In genomic region chr7:132267721-132268498, GRCm38 (mm10) we compare ENCODE assay signal across 19 mouse cellular contexts. TPM values are rescaled to one million over a fixed set of nuclear protein-coding genes. Genes with fewer than 3 reads are reported as not detected.
DNase-seq lines count a peak whose midpoint lies in the region; ATAC-seq and TF ChIP-seq lines count a peak whose summit lies in the region.
"Had no signal": no experiment of that assay in that cellular context is flagged by ENCODE, and none has a peak within 500 bp of the region (broad histone marks: within the 10 kb centered on the region; RNA-seq: fewer than 3 reads in every experiment).

No protein-coding gene starts in this region.

- TF ChIP-seq EP300 in stomach, postnatal 0 days (optimal IDR thresholded peaks at IDR 0.05) = no peak

- peaks cover 19% of the 10 kb centered on the region; the same call in 1 of the 2 replicates for H3K36me3 ChIP-seq in stomach, postnatal 0 days (ENCODE audit: control insufficient read depth, insufficient read depth, low read length)
- H3K36me3 ChIP-seq in heart, embryonic 11.5 days (ENCODE audit: control insufficient read depth, insufficient read depth, low read length) = no peaks in the 10 kb centered on the region
- peaks cover 24% of the 10 kb centered on the region; the same call in 1 of the 2 replicates for H3K36me3 ChIP-seq in forebrain, embryonic 14.5 days (ENCODE audit: control insufficient read depth, insufficient read depth, low read length)
- H3K36me3 ChIP-seq: liver, embryonic 15.5 days had no signal

- no peak overlapping the region for H3K4me2 ChIP-seq in stomach, postnatal 0 days (replicated peaks; ENCODE audit: low read depth)
- no peak overlapping the region for H3K4me2 ChIP-seq in heart, embryonic 11.5 days
- no peak overlapping the region for H3K4me2 ChIP-seq in forebrain, embryonic 14.5 days (ENCODE audit: low read length)
- H3K4me2 ChIP-seq: forebrain, embryonic 12.5 days; limb, embryonic 13.5 days; liver, embryonic 15.5 days; midbrain, embryonic 12.5 days had no signal

- no peak overlapping the region for H3K27ac ChIP-seq in stomach, postnatal 0 days (replicated peaks)
- no peak overlapping the region for H3K27ac ChIP-seq in heart, embryonic 11.5 days (ENCODE audit: low read depth, low read length)
- H3K27ac ChIP-seq in forebrain, embryonic 14.5 days (ENCODE audit: low read depth, low read length) = no peak overlapping the region
- H3K27ac ChIP-seq: forebrain, embryonic 12.5 days; hindbrain, postnatal 0 days; limb, embryonic 13.5 days; liver, embryonic 15.5 days; midbrain, embryonic 12.5 days had no signal

- TF ChIP-seq CTCF in stomach, postnatal 0 days (IDR thresholded peaks at IDR 0.05; ENCODE audit: low read depth) = no peak

- peak; percentile 76 for ATAC-seq in stomach, postnatal 0 days (ENCODE audit: low FRiP score, low TSS enrichment)
- no peak for ATAC-seq in heart, embryonic 11.5 days (replicated peaks; ENCODE audit: insufficient number of reproducible peaks, low FRiP score, low TSS enrichment)
- no peak for ATAC-seq in forebrain, embryonic 14.5 days
- ATAC-seq: hindbrain, postnatal 0 days; intestine, postnatal 0 days; Patski had no signal

- no peaks in the 10 kb centered on the region for H3K27me3 ChIP-seq in stomach, postnatal 0 days (ENCODE audit: control insufficient read depth, insufficient read depth, low read length)
- no peaks in the 10 kb centered on the region for H3K27me3 ChIP-seq in heart, embryonic 11.5 days (ENCODE audit: control insufficient read depth, insufficient read depth, low read length)
- H3K27me3 ChIP-seq in forebrain, embryonic 14.5 days (replicated peaks; ENCODE audit: control insufficient read depth, insufficient read depth, low read length) = no peaks in the 10 kb centered on the region
- H3K27me3 ChIP-seq: forebrain, embryonic 12.5 days; limb, embryonic 13.5 days; liver, embryonic 15.5 days; midbrain, embryonic 12.5 days; Patski had no signal

- DNase-seq in cerebellum, adult 11 months = peak; percentile 42
- DNase-seq in cerebellum, postnatal 10 days = no peak
- DNase-seq in spleen, postnatal 36 days (ENCODE audit: low spot score in 2 of 2) = peak; percentile 31 to 43
- no peak for DNase-seq in spleen, postnatal 4 days (ENCODE audit: low spot score in 2 of 2)
- peak; percentile 46 for DNase-seq in cerebellum, adult 8-10 months
- DNase-seq in stomach, postnatal 0 days (ENCODE audit: low spot score) = no peak
- DNase-seq in forebrain, embryonic 14.5 days (ENCODE audit: low spot score) = no peak
- DNase-seq: heart, postnatal 4 days; layer of hippocampus, postnatal 36 days; right cerebral cortex, postnatal 4 days; thymus, adult 18-20 months had no signal

- 75% methylated on average over 4 of the region's 4 CpGs for WGBS in stomach, postnatal 0 days
- 76% methylated on average over 4 of the region's 4 CpGs for WGBS in heart, embryonic 11.5 days (ENCODE audit: insufficient replicate concordance)
- 90% methylated on average over 4 of the region's 4 CpGs for WGBS in forebrain, embryonic 14.5 days

- H3K9me3 ChIP-seq in stomach, postnatal 0 days (ENCODE audit: control insufficient read depth, low read length) = no peaks in the 10 kb centered on the region
- H3K9me3 ChIP-seq in heart, embryonic 11.5 days (replicated peaks; ENCODE audit: control insufficient read depth, low read length) = no peaks in the 10 kb centered on the region; the same call in 1 of the 2 replicates
- no peaks in the 10 kb centered on the region for H3K9me3 ChIP-seq in forebrain, embryonic 14.5 days (replicated peaks; ENCODE audit: control insufficient read depth, low read length)
- H3K9me3 ChIP-seq: forebrain, embryonic 12.5 days; limb, embryonic 13.5 days; liver, embryonic 15.5 days; midbrain, embryonic 12.5 days had no signal

- H3K4me3 ChIP-seq in stomach, postnatal 0 days (ENCODE audit: low read depth, low read length) = no peak overlapping the region
- H3K4me3 ChIP-seq in heart, embryonic 11.5 days (ENCODE audit: low read depth, low read length) = no peak overlapping the region
- no peak overlapping the region for H3K4me3 ChIP-seq in forebrain, embryonic 14.5 days (ENCODE audit: low read depth, low read length)
- H3K4me3 ChIP-seq: forebrain, embryonic 12.5 days; limb, embryonic 13.5 days; liver, embryonic 15.5 days; midbrain, embryonic 12.5 days had no signal

- H3K4me1 ChIP-seq in stomach, postnatal 0 days (replicated peaks; ENCODE audit: control insufficient read depth, insufficient read depth) = no peaks in the 10 kb centered on the region; the same call in 1 of the 2 replicates
- H3K4me1 ChIP-seq in heart, embryonic 11.5 days (ENCODE audit: control insufficient read depth, insufficient read depth, low read length) = peaks cover 11% of the 10 kb centered on the region
- peaks cover 9% of the 10 kb centered on the region; the same call in 1 of the 2 replicates for H3K4me1 ChIP-seq in forebrain, embryonic 14.5 days (ENCODE audit: control insufficient read depth, insufficient read depth, low read length)

- H3K9ac ChIP-seq in stomach, postnatal 0 days (ENCODE audit: low read length) = no peak overlapping the region
- no peak overlapping the region for H3K9ac ChIP-seq in heart, embryonic 11.5 days (ENCODE audit: low read depth, low read length)
- H3K9ac ChIP-seq in forebrain, embryonic 14.5 days (ENCODE audit: low read length) = no peak overlapping the region
- H3K9ac ChIP-seq: forebrain, embryonic 12.5 days; limb, embryonic 13.5 days; liver, embryonic 15.5 days; midbrain, embryonic 12.5 days had no signal

RNA-seq across cellular contexts. Expression of gene Chst15, which starts 49.1 kb away (rescaled TPM):
- polyA plus RNA-seq in stomach, postnatal 0 days (2015; fragmentation: Nextera tagmentation; extraction: Ambion mirVana) = 11.5 and 12.1 TPM in 2 replicates
- 2.4 and 3.3 TPM in 2 replicates for polyA plus RNA-seq in heart, embryonic 11.5 days (2014; fragmentation: Nextera tagmentation; extraction: Ambion mirVana)
- 8.4 and 10.8 TPM in 2 replicates for polyA plus RNA-seq in forebrain, embryonic 14.5 days (2014; fragmentation: Nextera tagmentation; extraction: Ambion mirVana)

Comparison
In these comparisons a context has a peak if more than half of its experiments do, and no peak if none do; other contexts are left out.
1. DNase-seq: peak in cerebellum, adult 11 months (single experiment), spleen, postnatal 36 days (2 of 2) and cerebellum, adult 8-10 months (single experiment); none in cerebellum, postnatal 10 days (0 of 2), spleen, postnatal 4 days (0 of 2), stomach, postnatal 0 days (single experiment) and forebrain, embryonic 14.5 days (single experiment).